Mouse (Mus musculus) liver, embryonic 16.5 days (tissue): ENCODE measurements around the gene Agl. TPM values are rescaled to one million over a fixed set of nuclear protein-coding genes. Genes with fewer than 3 reads are reported as not detected.
"Not testable (repeated sequence)": the region's sequence is repeated elsewhere in the genome, so short reads cannot be mapped to it uniquely, and the experiment has no call there.

ENCODE experiments used
- ATAC-seq: fragments of 200-750 bp; cut with Nextera tagmentation; 2 replicates; pipeline ENCODE4 v1.8.0; 2017; ENCODE audit warnings: low read depth, mild to moderate bottlenecking, moderate number of reproducible peaks, moderate library complexity
- H3K27ac ChIP-seq: fragments of 300-500 bp; sonication (generic); 2 replicates; pipeline ENCODE4 v1.5.1; 2014; ENCODE audit warnings: mild to moderate bottlenecking, low read length
- H3K27me3 ChIP-seq: fragments of 300-500 bp; sonication (generic); 2 replicates; pipeline ENCODE4 v1.6.1; 2014; ENCODE audit warnings: low read depth, low read length, mixed read lengths; ENCODE audit not compliant: control insufficient read depth, insufficient read depth
- H3K36me3 ChIP-seq: fragments of 300-500 bp; sonication (generic); 2 replicates; pipeline ENCODE4 v1.6.1; 2014; ENCODE audit warnings: mild to moderate bottlenecking; ENCODE audit not compliant: control insufficient read depth, insufficient read depth
- H3K4me1 ChIP-seq: fragments of 300-500 bp; sonication (generic); 2 replicates; pipeline ENCODE4 v1.6.1; 2014; ENCODE audit warnings: low read depth, low read length, mixed read lengths; ENCODE audit not compliant: control insufficient read depth
- H3K4me2 ChIP-seq: fragments of 300-500 bp; sonication (generic); 2 replicates; pipeline ENCODE4 v1.6.1; 2014; ENCODE audit warnings: low read depth, low read length, mixed read lengths
- H3K4me3 ChIP-seq: fragments of 300-500 bp; sonication (generic); 2 replicates; pipeline ENCODE4 v1.5.1; 2014; ENCODE audit warnings: low read depth, mild to moderate bottlenecking, low read length
- H3K9ac ChIP-seq: fragments of 300-500 bp; sonication (generic); 2 replicates; pipeline ENCODE4 v1.6.1; 2014; ENCODE audit warnings: low read depth, low read length
- H3K9me3 ChIP-seq: fragments of 300-500 bp; sonication (generic); replicated peaks from 2 replicates; pipeline ENCODE4 v1.6.1; 2016; ENCODE audit warnings: low read length; ENCODE audit not compliant: control insufficient read depth
- WGBS: fragments of 180-500 bp; shearing (Covaris S2); extraction: QIAGEN DNeasy Blood & Tissue Kit; methylation state at CpG from one replicate; pipeline ENCODE4 v1.1.7; 2014; ENCODE audit not compliant: insufficient replicate concordance; 5-methylcytosine and 5-hydroxymethylcytosine counted together
- polyA plus RNA-seq: library from polyadenylated mRNA; unstranded; fragments of >200 nt; fragmentation: Nextera tagmentation; extraction: Ambion mirVana; gene quantifications from 2 replicates; pipeline ENCODE4 v1.2.1, GENCODE M21; 2015

The Agl gene
- polyA plus RNA-seq, 1 experiment from 2014 or later, result 19.6 TPM

DNA sequence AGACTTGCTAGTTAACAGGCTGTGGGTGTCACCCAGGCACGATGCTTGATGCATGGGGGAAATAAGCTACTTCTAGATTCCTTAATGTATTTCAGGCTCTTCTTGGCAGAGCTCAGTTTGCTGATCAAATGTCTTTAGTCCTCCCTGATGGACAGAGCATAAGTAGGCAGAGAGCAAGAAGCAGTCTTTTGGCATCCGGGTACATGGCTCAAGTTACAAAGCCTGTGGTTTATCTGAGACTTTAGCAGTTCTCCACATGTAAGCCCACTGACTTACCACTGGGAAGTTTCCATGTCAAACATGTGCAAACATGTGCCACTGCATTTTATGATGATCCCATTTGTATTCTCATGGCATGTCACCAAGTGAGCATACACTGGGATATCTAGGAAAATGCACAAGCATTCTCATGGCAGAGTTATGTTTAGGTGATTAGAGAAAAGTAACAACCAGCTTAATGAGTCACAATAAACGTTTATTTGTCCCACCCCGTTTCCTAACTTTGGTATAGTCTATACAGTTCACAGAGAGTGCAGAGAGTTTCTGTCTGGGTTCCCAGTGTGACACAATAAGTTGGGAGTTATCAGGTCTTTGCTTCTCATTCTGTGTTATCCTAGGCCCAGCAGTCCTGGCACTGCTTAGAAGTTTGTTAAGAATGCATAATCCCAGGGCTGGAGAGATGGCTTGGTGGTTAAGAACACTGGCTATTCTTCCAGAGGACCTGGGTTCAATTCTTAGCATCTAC is 18.7 kb upstream of the Agl start:
- H3K4me3 ChIP-seq, result no peak overlapping the region
- ATAC-seq, result no peak
- 56% methylated on average over 4 of the region's 4 CpGs for WGBS
- H3K36me3 ChIP-seq, result no peaks in the 10 kb centered on the region
- H3K9me3 ChIP-seq, result no peaks in the 10 kb centered on the region
- H3K9ac ChIP-seq, result no peak overlapping the region
- H3K27me3 ChIP-seq, result no peaks in the 10 kb centered on the region
- H3K4me1 ChIP-seq, result no peaks in the 10 kb centered on the region
- no peak overlapping the region for H3K4me2 ChIP-seq
- H3K27ac ChIP-seq, result no peak overlapping the region

DNA sequence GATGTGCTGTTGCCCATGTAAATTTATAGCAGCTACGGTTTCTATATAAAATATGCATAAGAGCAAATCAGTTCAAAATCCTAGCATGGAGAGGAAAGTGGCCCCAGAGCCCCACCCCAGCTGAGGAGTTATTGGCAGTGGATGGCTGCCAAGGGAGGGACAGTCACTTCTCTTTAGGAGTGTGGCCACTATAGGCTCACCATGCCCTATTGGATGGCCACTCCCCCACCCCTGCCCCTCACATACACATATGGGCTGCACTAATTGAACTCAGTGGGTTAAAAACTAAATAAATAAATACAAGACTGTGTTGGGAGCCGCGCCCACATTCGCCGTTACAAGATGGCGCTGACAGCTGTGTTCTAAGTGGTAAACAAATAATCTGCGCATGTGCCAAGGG is 9.3 kb upstream of the Agl start:
- H3K9me3 ChIP-seq, result no peaks in the 10 kb centered on the region
- H3K27ac ChIP-seq, result no peak overlapping the region
- 84% methylated on average over 7 of the region's 7 CpGs for WGBS
- H3K9ac ChIP-seq, result no peak overlapping the region
- H3K36me3 ChIP-seq, result no peaks in the 10 kb centered on the region
- no peak for ATAC-seq
- no peak overlapping the region for H3K4me3 ChIP-seq
- no peak overlapping the region for H3K4me2 ChIP-seq
- H3K4me1 ChIP-seq, result no peaks in the 10 kb centered on the region
- no peaks in the 10 kb centered on the region for H3K27me3 ChIP-seq

DNA sequence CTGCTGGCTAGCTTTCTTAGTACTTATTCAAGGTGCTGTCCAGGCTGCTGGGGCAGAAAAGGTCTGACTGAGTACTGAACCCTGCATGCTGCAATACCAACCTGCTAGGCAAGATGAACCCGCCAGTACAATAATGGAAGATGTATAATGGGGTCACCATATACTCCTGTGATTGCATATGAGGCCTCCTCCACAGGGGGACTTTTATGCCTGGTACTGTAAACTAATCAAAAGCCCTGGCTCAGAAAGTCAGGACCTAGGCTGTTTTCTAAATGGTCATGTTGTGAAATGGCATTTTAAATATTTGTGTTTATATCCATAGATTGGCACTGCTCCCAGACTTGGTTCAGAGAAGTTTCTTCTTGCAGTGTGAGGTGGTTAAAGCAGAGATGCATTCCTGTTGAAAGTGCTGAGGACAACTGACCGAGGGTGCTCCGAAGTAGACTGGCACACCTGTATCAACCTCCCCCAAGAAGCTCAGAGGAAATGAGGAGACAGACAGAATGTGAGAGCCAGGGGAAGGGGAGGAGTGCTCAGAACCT is 8.8 kb upstream of the Agl start:
- 67% methylated on average over 3 of the region's 3 CpGs for WGBS
- no peak for ATAC-seq
- Histone ChIP-seq H3K4me3 (no peak overlapping the region), H3K27me3 (no peaks in the 10 kb centered on the region), H3K27ac (no peak overlapping the region), H3K4me2 (no peak overlapping the region), H3K9ac (no peak overlapping the region), H3K36me3 (no peaks in the 10 kb centered on the region), H3K9me3 (no peaks in the 10 kb centered on the region), H3K4me1 (no peaks in the 10 kb centered on the region)

DNA sequence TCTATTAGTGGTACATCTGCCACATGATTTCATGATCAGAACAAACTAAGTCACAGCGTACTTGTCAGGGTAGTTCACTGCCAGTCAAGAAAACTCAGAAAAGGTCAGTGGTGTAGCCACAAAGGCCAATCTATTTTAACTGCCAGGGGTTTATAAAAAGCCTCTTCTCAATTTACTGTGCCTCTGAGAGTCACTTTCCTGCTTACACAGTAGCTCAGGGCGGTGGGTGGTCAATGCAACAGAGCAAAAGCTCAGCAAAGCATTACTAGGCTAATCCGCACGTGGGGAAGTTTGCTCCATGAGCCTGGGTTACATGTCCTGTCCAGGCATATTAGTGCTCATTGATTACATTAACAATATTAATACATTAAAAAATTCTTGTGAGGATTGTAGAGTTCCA is 8.0 kb upstream of the Agl start:
- WGBS, result 71% methylated on average over 4 of the region's 4 CpGs
- H3K9ac ChIP-seq, result no peak overlapping the region
- H3K4me2 ChIP-seq, result no peak overlapping the region
- ATAC-seq, result no peak
- no peaks in the 10 kb centered on the region for H3K27me3 ChIP-seq
- no peaks in the 10 kb centered on the region for H3K4me1 ChIP-seq
- no peak overlapping the region for H3K4me3 ChIP-seq
- no peaks in the 10 kb centered on the region for H3K36me3 ChIP-seq
- no peaks in the 10 kb centered on the region for H3K9me3 ChIP-seq
- H3K27ac ChIP-seq, result no peak overlapping the region

DNA sequence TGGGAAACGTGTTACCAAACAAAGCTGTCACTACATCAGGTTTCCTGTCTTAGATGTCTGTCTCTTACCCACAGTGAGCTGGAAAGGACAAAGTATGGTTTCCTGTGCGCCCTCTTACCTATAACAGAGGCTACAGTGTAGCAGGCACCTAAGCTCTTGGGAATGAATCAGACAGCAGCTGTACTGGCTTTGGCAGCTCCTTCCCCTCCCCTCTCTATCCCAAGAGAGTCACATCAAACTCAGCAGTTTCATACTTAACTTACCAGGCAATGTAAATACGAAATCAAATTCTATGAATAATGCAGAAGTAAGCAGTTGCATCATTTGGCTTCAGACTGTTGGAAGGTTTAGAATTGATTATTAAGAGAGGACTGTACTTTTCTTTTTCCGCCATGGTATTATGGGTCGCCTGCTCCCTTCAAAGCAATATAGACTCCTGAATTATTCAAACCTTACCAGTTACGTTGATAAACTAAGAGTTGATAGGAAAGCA is 7.4 kb upstream of the Agl start:
- no peak for ATAC-seq
- Histone ChIP-seq H3K36me3 (no peaks in the 10 kb centered on the region), H3K9me3 (no peaks in the 10 kb centered on the region), H3K9ac (no peak overlapping the region), H3K4me1 (no peaks in the 10 kb centered on the region), H3K27ac (no peak overlapping the region), H3K4me3 (no peak overlapping the region), H3K27me3 (no peaks in the 10 kb centered on the region), H3K4me2 (no peak overlapping the region)
- WGBS, result 50% methylated on average over 6 of the region's 6 CpGs

DNA sequence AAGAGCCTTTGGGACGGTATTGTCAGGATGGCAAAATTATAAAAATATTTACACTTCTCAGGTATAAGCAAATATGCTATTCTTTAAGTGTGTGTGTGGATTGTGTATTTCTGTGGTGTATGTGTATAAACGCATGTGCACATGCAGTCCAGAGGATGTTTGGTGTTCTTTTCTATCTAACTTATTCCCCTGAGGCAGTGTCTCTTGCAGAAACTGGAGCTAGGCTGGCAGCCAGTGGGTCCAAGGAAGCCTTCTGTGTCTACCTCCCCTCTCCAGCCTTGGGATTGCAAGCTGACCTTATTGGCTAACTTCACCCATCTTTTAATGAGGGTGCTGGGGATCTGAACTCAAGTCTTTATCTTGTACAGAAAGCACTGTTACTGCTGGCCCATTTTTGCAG is 5.0 kb upstream of the Agl start:
- no peaks in the 10 kb centered on the region for H3K9me3 ChIP-seq
- H3K4me2 ChIP-seq, result no peak overlapping the region
- no peak for ATAC-seq
- H3K36me3 ChIP-seq, result no peaks in the 10 kb centered on the region
- H3K4me1 ChIP-seq, result peaks cover 4% of the 10 kb centered on the region
- no peak overlapping the region for H3K9ac ChIP-seq
- WGBS, result 54% methylated on average over 2 of the region's 2 CpGs
- no peak overlapping the region for H3K27ac ChIP-seq
- no peak overlapping the region for H3K4me3 ChIP-seq
- no peaks in the 10 kb centered on the region for H3K27me3 ChIP-seq

DNA sequence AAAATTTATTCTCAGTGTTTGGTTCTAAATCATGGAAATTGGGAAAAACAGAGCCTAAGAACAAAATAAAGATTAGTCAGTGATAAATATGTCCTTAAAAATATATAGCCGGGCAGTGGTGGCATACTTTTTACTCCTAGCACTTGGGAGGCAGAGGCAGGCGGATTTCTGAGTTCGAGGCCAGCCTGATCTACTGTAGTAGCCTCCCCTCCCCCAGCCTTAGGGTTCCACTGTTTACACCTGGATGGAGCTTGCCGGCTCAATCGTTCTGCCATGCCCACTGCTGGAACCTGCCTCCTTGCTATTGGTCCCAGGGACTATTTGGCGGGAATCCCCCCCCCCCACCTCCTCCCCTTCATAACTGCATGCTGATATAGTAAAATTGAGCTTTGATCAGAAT is 2.4 kb upstream of the Agl start:
- not testable (repeated sequence) for H3K4me2 ChIP-seq, H3K4me1 ChIP-seq, H3K9ac ChIP-seq, H3K36me3 ChIP-seq, H3K4me3 ChIP-seq, H3K27me3 ChIP-seq, H3K9me3 ChIP-seq, H3K27ac ChIP-seq, ATAC-seq
- WGBS, result 73% methylated on average over 6 of the region's 6 CpGs

DNA sequence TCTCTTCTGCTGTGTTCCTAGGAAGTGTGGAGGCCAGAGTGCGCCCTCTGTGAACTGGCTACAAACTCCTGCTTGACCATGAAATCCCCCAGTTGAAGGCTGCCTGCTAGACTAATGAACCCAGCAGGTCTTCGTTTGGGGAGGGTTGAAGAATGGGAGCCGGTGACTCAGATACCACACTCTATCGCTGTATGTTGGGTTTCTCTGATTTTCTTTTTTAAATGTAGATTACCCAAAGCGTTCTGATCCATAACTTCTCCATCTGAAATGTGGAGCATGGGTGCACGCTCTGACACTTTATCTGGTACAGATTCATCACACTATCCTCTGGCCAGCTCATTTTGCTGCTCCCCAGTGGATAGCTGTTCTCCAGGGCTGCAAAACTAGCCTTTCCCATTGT is 1.3 kb upstream of the Agl start:
- no peaks in the 10 kb centered on the region for H3K36me3 ChIP-seq
- 85% methylated on average over 6 of the region's 6 CpGs for WGBS
- no peaks in the 10 kb centered on the region for H3K27me3 ChIP-seq
- H3K4me3 ChIP-seq, result no peak overlapping the region
- no peak overlapping the region; the same call in 1 of the 2 replicates for H3K27ac ChIP-seq
- no peaks in the 10 kb centered on the region for H3K9me3 ChIP-seq
- H3K4me2 ChIP-seq, result peak overlapping the region; percentile 88; the same call in 1 of the 2 replicates
- H3K9ac ChIP-seq, result no peak overlapping the region
- peaks cover 4% of the 10 kb centered on the region for H3K4me1 ChIP-seq
- no peak for ATAC-seq

DNA sequence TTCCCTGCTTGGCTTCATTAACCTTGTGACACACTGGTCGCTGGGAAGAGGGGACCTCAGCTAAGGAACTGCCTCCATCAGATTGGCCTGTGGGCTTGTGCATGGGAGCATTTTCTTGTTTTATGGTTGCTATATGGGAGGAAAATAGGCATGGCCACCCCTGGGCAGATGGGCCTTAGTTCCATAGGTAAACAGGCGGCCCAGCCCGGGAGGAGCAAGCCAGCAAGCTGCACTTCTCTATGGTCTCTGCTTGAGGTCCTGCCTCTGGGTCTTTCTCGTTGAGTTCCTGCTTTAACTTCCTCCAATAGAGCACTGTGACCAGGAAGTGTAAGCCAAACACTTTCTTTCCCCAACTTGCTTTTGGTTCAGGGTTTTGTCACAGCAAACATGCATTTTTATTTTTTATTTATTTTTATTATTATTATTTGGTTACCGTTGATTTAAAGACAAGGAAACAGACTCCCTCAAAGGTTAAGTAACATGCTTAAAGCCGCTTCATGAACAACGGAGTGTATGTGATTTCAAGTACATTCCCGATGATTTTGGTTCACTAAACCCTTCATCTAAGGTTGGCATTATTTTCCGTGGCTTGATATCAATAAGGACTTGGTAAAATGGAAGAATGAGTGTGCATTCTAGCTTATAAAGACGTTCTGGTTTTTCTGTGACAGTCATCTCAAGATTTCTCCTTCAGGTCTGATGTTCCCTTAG is 696 bp upstream of the Agl start:
- 49% methylated on average over 10 of the region's 10 CpGs for WGBS
- no peaks in the 10 kb centered on the region for H3K36me3 ChIP-seq
- no peaks in the 10 kb centered on the region for H3K27me3 ChIP-seq
- peaks cover 4% of the 10 kb centered on the region for H3K4me1 ChIP-seq
- no peaks in the 10 kb centered on the region for H3K9me3 ChIP-seq
- peak overlapping the region; percentile 86 for H3K27ac ChIP-seq
- peak; percentile 52 for ATAC-seq
- H3K9ac ChIP-seq, result peak overlapping the region; percentile 77
- H3K4me2 ChIP-seq, result peak overlapping the region; percentile 88
- peak overlapping the region; percentile 75 for H3K4me3 ChIP-seq
